Mouse (Mus musculus) midbrain, embryonic 15.5 days (tissue): ENCODE measurements at regions not wholly inside any gene's neighbourhood (a gene's known extent, or its start where the extent isn't known, plus 50 kb on each side); places are given as distances from the start of the nearest gene placed in this dataset.

Experiments used
- ATAC-seq: fragments of 200-750 bp; cut with Nextera tagmentation; replicated peaks from 2 replicates; pipeline ENCODE4 v1.8.0; 2017; ENCODE audit warnings: moderate TSS enrichment
- H3K27ac ChIP-seq: fragments of 300-500 bp; sonication (generic); 2 replicates; pipeline ENCODE4 v1.5.1; 2015; ENCODE audit warnings: mild to moderate bottlenecking, inconsistent platforms
- H3K27me3 ChIP-seq: fragments of 300-500 bp; sonication (generic); replicated peaks from 2 replicates; pipeline ENCODE4 v1.6.1; 2015; ENCODE audit warnings: inconsistent platforms
- H3K36me3 ChIP-seq: fragments of 300-500 bp; sonication (generic); replicated peaks from 2 replicates; pipeline ENCODE4 v1.6.1; 2015; ENCODE audit warnings: inconsistent platforms
- H3K4me1 ChIP-seq: fragments of 300-500 bp; sonication (generic); 2 replicates; pipeline ENCODE4 v1.6.1; 2015; ENCODE audit warnings: inconsistent platforms
- H3K4me2 ChIP-seq: fragments of 300-500 bp; sonication (generic); 2 replicates; pipeline ENCODE4 v1.6.1; 2015; ENCODE audit warnings: inconsistent platforms, mild to moderate bottlenecking, moderate library complexity
- H3K4me3 ChIP-seq: fragments of 300-500 bp; sonication (generic); 2 replicates; pipeline ENCODE4 v1.5.1; 2015; ENCODE audit warnings: mild to moderate bottlenecking, inconsistent platforms
- H3K9ac ChIP-seq: fragments of 300-500 bp; sonication (generic); 2 replicates; pipeline ENCODE4 v1.6.1; 2015; ENCODE audit warnings: mild to moderate bottlenecking, inconsistent platforms
- H3K9me3 ChIP-seq: fragments of 300-500 bp; sonication (generic); 2 replicates; pipeline ENCODE4 v1.6.1; 2016; ENCODE audit warnings: inconsistent platforms
- WGBS: fragments of 180-500 bp; shearing (Covaris S2); methylation state at CpG from one replicate; pipeline ENCODE4 v1.1.7; 2015; ENCODE audit warnings: mixed read lengths; 5-methylcytosine and 5-hydroxymethylcytosine counted together

DNA sequence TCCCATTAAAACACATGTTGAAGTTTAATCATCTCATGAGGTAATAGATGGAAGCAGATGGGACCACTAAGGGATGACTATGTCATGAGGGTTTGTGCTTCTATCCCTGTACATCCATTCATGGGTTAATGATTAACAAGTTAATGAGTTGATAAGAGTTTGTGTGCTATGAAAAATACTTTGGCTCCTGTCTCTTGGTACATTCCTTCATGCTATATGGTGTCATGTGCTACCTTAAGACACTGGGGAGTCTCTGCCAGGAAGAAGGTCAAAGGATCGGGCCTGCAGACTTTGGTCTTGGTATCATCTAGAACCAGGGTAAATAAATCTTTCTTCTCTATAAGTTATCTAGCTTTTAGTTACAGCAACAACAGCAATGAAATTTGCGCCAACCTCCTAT is 216.4 kb upstream of the Impg1 start:
- WGBS, result 95% methylated on average over 2 of the region's 2 CpGs
- no peak overlapping the region for H3K9ac ChIP-seq

DNA sequence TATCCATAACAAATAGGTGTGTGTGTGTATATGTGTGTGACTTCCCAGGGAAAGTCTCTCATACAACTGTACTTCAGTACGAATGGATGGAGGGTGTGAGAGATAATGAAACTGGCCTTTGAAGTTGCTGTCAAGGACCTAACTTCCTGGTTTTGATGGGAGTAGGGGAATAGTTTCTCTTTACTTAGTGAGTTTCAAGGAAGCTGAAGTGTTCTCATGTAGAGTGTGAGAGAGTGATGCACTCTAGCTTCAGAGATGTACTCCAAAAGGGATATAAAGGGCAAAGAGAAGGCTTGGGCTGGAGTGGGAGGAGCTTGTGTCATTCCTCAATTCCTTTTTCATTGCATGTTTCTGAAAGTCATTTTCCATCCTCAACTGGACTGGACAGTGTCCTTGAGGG is 206.2 kb upstream of the Impg1 start:
- Histone ChIP-seq H3K27ac (no peak overlapping the region), H3K4me3 (no peak overlapping the region), H3K4me1 (no peaks in the 10 kb centered on the region), H3K4me2 (no peak overlapping the region), H3K36me3 (no peaks in the 10 kb centered on the region), H3K9ac (no peak overlapping the region), H3K9me3 (no peaks in the 10 kb centered on the region), H3K27me3 (no peaks in the 10 kb centered on the region)
- no peak for ATAC-seq
- 86% methylated on average over 1 of the region's 1 CpGs for WGBS

More for the DNA sequence above, 216.4 kb upstream of the Impg1 start:
- H3K4me2 ChIP-seq, result no peak overlapping the region
- H3K36me3 ChIP-seq, result no peaks in the 10 kb centered on the region
- no peaks in the 10 kb centered on the region for H3K9me3 ChIP-seq
- H3K27me3 ChIP-seq, result no peaks in the 10 kb centered on the region
- H3K4me3 ChIP-seq, result no peak overlapping the region
- ATAC-seq, result no peak
- no peaks in the 10 kb centered on the region for H3K4me1 ChIP-seq
- no peak overlapping the region for H3K27ac ChIP-seq

DNA sequence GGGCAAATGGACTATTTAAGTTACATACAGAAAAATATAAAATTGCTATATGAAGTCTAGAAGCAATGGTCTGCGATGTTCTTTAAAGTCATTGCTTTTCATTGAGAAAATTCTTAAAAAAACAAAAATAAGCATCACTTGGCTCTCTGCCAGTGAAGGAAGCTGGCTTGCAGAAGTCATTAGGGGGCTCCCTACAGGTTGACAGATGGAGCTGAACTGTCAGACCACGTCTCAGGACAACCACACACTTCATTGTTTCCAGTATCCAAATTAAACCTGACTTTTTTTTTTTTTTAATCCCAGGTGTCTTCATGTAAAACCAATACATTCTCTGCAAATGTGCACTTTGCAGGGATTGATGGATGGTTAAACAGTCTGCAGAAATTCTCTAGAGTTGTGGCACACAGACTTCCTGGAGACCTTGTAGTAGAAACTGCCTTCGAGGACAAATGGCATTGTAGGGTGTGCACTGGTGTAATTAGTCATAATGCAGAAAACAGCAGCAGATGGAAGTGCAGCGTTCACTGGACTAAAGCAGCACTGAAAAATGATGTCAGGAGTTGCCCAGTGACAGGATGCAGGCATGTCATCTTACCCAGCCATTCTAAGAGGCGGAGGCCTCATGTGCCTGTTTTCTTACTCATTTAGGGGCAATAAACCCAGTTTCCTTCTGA is 203.4 kb upstream of the Impg1 start:
- no peaks in the 10 kb centered on the region for H3K4me1 ChIP-seq
- no peak overlapping the region for H3K27ac ChIP-seq
- no peak overlapping the region for H3K4me3 ChIP-seq
- H3K36me3 ChIP-seq, result no peaks in the 10 kb centered on the region
- peak; percentile 52; the same call in 1 of the 2 replicates for ATAC-seq
- H3K9ac ChIP-seq, result no peak overlapping the region
- no peak overlapping the region for H3K4me2 ChIP-seq
- no peaks in the 10 kb centered on the region for H3K9me3 ChIP-seq
- H3K27me3 ChIP-seq, result no peaks in the 10 kb centered on the region
- 66% methylated on average over 5 of the region's 5 CpGs for WGBS

DNA sequence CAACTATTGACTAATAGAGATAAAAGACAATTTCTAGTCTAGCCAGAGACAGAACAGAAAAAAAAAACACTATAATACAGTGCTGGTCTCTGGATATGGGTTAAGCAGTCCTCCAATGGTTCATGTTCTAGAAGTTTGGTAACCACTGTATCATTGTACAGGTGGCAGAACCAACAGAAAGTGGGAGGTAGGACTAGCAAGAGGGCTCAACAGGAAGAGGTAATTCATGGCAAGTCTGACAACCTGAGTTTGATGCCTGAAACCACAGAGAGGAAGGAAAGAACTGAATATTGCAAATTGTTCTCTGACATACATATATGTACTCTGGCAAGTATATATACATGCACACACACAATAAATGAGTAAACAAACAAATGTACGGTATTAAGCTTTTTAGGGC is 193.5 kb upstream of the Impg1 start:
- Histone ChIP-seq H3K36me3 (no peaks in the 10 kb centered on the region), H3K9ac (no peak overlapping the region), H3K9me3 (no peaks in the 10 kb centered on the region), H3K4me1 (no peaks in the 10 kb centered on the region), H3K4me3 (no peak overlapping the region), H3K27me3 (no peaks in the 10 kb centered on the region), H3K4me2 (no peak overlapping the region), H3K27ac (no peak overlapping the region)
- no peak for ATAC-seq
- 80% methylated on average over 1 of the region's 1 CpGs for WGBS

DNA sequence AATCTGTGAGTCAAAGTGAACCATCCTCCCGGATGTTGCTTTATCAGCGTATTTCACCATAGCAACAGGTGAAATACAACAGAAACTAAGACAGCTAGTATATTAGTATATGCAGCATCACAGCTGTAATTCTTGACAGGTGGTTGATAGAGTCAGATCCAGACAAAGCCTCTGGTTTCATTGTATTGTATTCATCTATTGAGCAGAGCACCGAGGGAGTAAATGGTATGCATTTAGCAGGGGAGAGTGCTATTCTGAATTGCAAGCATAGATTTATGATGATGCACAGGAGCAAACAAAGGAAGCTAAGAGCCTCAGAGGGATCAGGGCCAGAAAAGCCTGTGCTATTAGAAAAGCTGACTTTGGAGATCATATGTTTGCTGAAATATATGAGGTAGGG is 149.8 kb upstream of the Impg1 start:
- Histone ChIP-seq H3K27ac (no peak overlapping the region), H3K9ac (no peak overlapping the region), H3K4me2 (no peak overlapping the region), H3K9me3 (no peaks in the 10 kb centered on the region), H3K27me3 (no peaks in the 10 kb centered on the region), H3K4me3 (no peak overlapping the region), H3K4me1 (no peaks in the 10 kb centered on the region), H3K36me3 (no peaks in the 10 kb centered on the region)
- ATAC-seq, result no peak
- WGBS, result 55% methylated on average over 3 of the region's 3 CpGs

DNA sequence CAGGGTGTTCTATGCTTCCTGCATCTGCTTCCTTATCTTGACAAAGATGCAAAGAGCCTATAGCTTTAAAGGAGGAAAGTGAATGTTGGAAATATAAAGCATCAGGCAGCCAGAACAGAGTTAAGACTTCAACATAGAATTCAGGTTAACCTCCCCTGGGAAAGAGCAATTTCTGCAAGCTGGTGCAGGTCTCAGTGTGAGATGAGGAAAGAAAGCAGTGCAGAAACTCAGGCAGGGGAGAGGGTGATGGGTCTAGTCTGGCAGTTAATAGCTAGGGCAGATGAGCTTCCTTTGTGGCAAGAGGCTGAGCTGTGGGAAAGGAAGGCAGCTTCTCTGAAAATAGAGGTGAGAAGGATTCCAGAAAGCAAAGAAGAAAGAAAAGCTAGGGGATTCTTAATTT is 134.7 kb upstream of the Impg1 start:
- Histone ChIP-seq H3K4me2 (no peak overlapping the region), H3K4me1 (no peaks in the 10 kb centered on the region), H3K9ac (no peak overlapping the region), H3K27ac (no peak overlapping the region), H3K27me3 (no peaks in the 10 kb centered on the region), H3K9me3 (no peaks in the 10 kb centered on the region), H3K4me3 (no peak overlapping the region), H3K36me3 (no peaks in the 10 kb centered on the region)
- no peak for ATAC-seq

DNA sequence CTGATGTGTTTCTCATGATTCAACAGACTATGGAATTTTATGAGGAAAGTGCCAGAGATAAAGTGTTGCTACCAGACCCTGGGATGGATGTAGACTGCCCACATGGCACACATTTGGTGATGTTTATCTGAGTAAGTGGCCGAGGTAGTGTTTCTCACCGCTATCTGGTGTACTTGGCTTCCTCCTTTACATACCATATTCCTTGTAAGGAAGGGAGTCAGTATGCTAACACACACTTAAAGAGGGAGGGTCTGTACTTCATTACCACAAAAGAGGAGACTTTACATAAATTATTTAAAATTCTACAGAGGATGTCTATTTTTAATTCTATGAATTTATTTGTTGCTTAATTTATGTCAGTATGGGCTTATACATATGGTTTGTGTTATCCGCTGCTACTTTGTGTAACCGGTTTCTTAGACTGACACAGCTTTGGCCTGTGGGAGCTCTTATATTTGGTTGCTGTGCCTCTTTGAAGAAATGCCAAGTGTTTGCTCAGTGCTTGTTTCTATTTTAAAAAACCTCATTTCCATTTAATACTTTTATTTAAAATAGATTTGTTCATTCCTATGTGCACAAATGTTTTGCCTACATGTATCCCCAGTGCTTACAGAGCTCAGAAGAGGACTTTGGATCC is 100.2 kb upstream of the Impg1 start:
- Histone ChIP-seq H3K36me3 (no peaks in the 10 kb centered on the region), H3K9ac (no peak overlapping the region), H3K4me3 (no peak overlapping the region), H3K27ac (no peak overlapping the region), H3K4me1 (no peaks in the 10 kb centered on the region), H3K27me3 (no peaks in the 10 kb centered on the region), H3K4me2 (no peak overlapping the region), H3K9me3 (no peaks in the 10 kb centered on the region)
- 86% methylated on average over 4 of the region's 4 CpGs for WGBS
- no peak for ATAC-seq

DNA sequence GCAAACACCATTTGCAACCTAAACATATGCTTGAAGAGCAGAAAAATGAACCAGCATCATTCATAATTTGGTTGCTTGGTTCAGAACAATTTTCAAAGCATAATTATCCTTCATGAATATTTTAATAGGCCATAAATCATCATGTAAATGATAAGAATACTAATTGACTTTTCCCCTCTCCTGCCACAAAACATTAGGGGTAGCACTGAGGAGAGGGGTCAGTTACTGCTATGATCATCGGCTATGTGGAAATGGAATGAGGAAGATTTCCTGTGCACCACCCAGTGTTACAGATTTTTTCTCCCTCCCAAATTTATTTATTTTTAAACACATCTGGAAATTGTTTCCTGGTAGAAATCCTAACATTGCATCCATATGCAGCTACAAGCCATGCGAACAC is 98.4 kb upstream of the Impg1 start:
- H3K4me2 ChIP-seq, result no peak overlapping the region
- no peaks in the 10 kb centered on the region for H3K36me3 ChIP-seq
- H3K9ac ChIP-seq, result no peak overlapping the region
- ATAC-seq, result no peak
- no peak overlapping the region for H3K27ac ChIP-seq
- H3K27me3 ChIP-seq, result no peaks in the 10 kb centered on the region
- WGBS, result 73% methylated on average over 2 of the region's 2 CpGs
- H3K9me3 ChIP-seq, result no peaks in the 10 kb centered on the region
- H3K4me1 ChIP-seq, result no peaks in the 10 kb centered on the region
- H3K4me3 ChIP-seq, result no peak overlapping the region

DNA sequence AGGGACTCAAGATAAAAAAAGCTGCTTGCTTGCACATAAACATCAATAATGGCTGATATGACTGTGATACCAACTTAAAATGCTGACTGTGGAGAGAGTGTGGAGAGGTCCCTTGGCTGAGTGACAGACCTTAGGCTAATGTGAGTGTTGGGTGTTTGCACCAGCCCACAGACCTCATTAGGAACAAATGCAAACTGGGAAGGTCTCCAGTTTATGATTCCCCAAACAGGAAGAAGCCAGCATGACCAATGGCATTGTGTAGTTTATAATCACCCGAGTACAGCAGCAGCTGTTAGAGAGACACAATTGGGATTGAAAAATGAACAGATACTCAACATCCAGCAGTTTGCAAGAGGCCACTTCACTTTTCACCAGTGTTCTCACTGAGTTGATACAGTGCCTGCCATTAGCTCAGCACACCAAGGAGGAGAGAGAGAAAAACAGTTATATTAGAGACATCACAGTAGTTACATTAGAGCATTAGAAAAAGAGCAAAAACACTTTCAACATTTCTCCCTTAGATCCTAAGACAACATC is 90.3 kb upstream of the Impg1 start:
- no peak for ATAC-seq
- no peak overlapping the region for H3K4me2 ChIP-seq

More for the DNA sequence above, 90.3 kb upstream of the Impg1 start:
- no peak overlapping the region for H3K4me3 ChIP-seq
- H3K36me3 ChIP-seq, result no peaks in the 10 kb centered on the region
- H3K27ac ChIP-seq, result no peak overlapping the region
- H3K4me1 ChIP-seq, result no peaks in the 10 kb centered on the region
- no peaks in the 10 kb centered on the region for H3K9me3 ChIP-seq
- H3K9ac ChIP-seq, result no peak overlapping the region
- H3K27me3 ChIP-seq, result no peaks in the 10 kb centered on the region
- WGBS, result 39% methylated on average over 1 of the region's 1 CpGs
